Mouse (Mus musculus): ENCODE measurements around the gene Stil. TPM values are rescaled to one million over a fixed set of nuclear protein-coding genes. Genes with fewer than 3 reads are reported as not detected.
"Not testable (repeated sequence)": the region's sequence is repeated elsewhere in the genome, so short reads cannot be mapped to it uniquely, and the experiment has no call there.

The Stil gene
- 15.7 and 16.4 TPM in 2 replicates for polyA plus RNA-seq (2016; fragmentation: Nextera tagmentation; extraction: Ambion mirVana)

DNA sequence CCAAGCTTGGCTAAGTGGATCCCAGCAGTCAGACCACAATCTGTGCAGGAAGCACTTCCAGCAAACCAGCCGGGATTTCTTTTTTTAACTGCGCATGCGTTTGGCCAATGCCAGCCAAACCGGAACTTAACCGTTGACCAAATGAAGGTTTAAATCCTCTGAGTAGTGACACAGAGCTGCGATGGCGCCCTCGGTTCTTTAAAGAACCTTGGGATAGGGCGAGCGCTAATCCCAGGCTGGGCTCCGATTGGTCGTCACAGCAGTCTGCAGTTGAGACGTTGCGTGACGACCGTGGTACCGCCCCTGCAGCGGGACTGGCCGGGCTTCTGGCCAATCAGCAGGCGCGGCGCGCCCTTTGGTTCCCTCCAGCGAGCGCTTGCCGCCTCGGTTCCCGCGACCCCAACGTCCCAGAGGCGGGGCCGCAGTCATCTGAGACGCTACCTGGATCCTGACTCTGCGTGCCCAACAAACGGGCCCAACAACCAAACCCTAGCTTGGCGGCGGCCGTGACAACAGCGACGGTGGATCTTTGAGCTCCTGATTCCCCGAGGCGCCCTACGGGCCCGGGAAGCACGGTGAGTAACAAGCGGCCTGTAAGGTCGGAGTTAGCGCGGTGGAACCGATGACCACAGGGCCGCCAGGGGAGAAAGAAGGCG, at the start of gene Stil:
Gene Stil, plus strand, starts transcription at position 387 of the 656 bp plus-strand sequence.
- Histone ChIP-seq H3K4me2 (replicated peaks) (peak within 1 kb of the TSS; percentile 64), H3K27ac (replicated peaks) (peak within 1 kb of the TSS; percentile 91), H3K27me3 (0 out of 2 replicates have a peak, but pooled peaks cover 4% of the 10 kb centered on the region), H3K36me3 (peaks cover 5% of the 10 kb centered on the region), H3K9me3 (no peaks in the 10 kb centered on the region), H3K4me1 (peaks cover 21% of the 10 kb centered on the region), H3K9ac (replicated peaks) (peak within 1 kb of the TSS; percentile 74), H3K4me3 (peak within 1 kb of the TSS; percentile 60)
- ATAC-seq (ENCODE audit: low FRiP score, low read depth), result peak; percentile 100
- WGBS, result under 1% methylated on average over 52 of the region's 52 CpGs

DNA sequence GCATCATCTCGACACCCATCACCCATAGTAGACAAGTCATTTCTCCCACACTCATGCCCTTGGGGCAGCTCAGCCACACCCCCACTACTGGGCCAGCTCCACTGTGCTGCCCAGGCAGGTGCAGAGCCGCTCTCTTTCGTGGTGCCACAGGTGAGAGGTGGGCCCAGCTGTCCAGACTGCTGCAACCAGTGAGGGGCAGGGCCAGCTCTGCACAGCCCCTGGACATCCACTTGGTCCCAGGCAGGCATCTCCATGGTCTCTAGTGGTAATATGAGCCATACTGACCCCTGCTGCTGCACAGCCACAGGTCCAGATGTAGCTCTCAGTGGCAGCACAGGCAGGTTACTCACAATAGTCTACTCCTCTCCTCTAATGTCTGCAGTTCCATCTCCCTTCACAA, 46.8 kb upstream of the Stil start:
- H3K9ac ChIP-seq (replicated peaks), result no peak overlapping the region
- ATAC-seq (ENCODE audit: low FRiP score, low read depth), result peak; percentile 30; the same call in 1 of the 2 replicates
- no peaks in the 10 kb centered on the region for H3K4me1 ChIP-seq
- 95% methylated on average over 3 of the region's 3 CpGs for WGBS
- H3K4me2 ChIP-seq (replicated peaks), result no peak overlapping the region
- no peaks in the 10 kb centered on the region for H3K27me3 ChIP-seq
- H3K27ac ChIP-seq (replicated peaks), result no peak overlapping the region
- H3K9me3 ChIP-seq, result no peaks in the 10 kb centered on the region
- no peak overlapping the region for H3K4me3 ChIP-seq
- no peaks in the 10 kb centered on the region for H3K36me3 ChIP-seq

GRCm38 (mm10) chr4:114957403-114957802, 42.6 kb upstream of the Stil start:
- Histone ChIP-seq H3K27me3 (no peaks in the 10 kb centered on the region), H3K4me3 (no peak overlapping the region), H3K9ac (replicated peaks) (no peak overlapping the region), H3K4me2 (replicated peaks) (no peak overlapping the region), H3K9me3 (no peaks in the 10 kb centered on the region), H3K4me1 (no peaks in the 10 kb centered on the region), H3K36me3 (peaks cover 3% of the 10 kb centered on the region), H3K27ac (replicated peaks) (no peak overlapping the region)
- no peak for ATAC-seq (ENCODE audit: low FRiP score, low read depth)

DNA sequence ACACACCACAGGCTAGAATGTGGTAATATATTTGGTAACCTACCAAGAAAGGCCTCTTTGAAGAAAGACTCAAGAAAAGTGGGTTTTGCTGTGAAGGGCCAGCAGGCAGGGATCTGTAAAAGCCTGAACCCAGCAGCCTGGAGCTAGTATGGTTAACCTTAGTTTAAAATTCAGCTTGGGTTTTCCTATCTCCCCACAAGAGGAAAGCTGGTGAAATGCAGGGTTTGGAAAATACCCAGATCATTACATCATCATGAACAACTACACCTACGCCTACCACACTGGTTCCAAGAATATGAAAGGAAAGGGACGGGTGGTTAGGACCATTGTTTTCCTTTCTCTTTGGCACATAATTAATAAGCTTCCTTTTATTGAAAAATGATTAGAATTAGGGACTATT, 41.7 kb upstream of the Stil start:
- Histone ChIP-seq H3K4me3 (no peak overlapping the region), H3K27me3 (no peaks in the 10 kb centered on the region), H3K9me3 (no peaks in the 10 kb centered on the region), H3K27ac (replicated peaks) (no peak overlapping the region), H3K4me1 (no peaks in the 10 kb centered on the region), H3K9ac (replicated peaks) (no peak overlapping the region), H3K4me2 (replicated peaks) (no peak overlapping the region), H3K36me3 (peaks cover 11% of the 10 kb centered on the region)
- no peak for ATAC-seq (ENCODE audit: low FRiP score, low read depth)
- WGBS, result 93% methylated on average over 2 of the region's 2 CpGs

DNA sequence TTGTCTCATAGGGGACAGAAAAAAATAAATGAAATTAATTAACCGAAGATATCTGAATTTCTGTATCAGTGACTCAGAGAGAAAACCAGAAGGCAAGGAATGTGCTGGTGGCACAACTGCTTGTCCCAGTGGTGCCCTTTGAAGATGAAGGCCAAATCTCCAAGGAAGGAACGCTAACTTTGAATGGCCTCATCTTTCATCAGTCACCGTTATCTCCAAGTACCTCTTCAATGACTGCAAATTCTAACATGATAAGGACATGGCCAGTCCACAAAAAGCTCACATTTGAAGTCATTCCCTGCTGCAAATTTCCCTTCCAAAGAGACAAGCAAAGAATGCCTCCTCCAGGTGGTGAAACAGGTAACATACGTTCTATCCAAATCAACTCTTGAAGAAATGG, 41.2 kb upstream of the Stil start:
- no peak overlapping the region for H3K4me2 ChIP-seq (replicated peaks)
- no peak overlapping the region for H3K27ac ChIP-seq (replicated peaks)
- ATAC-seq (ENCODE audit: low FRiP score, low read depth), result no peak
- no peak overlapping the region for H3K9ac ChIP-seq (replicated peaks)
- H3K36me3 ChIP-seq, result peaks cover 12% of the 10 kb centered on the region
- H3K9me3 ChIP-seq, result no peaks in the 10 kb centered on the region
- no peaks in the 10 kb centered on the region for H3K27me3 ChIP-seq
- H3K4me3 ChIP-seq, result no peak overlapping the region
- 94% methylated on average over 4 of the region's 4 CpGs for WGBS
- H3K4me1 ChIP-seq, result no peaks in the 10 kb centered on the region

GRCm38 (mm10) chr4:114959533-114959932, 40.4 kb upstream of the Stil start:
- H3K4me1 ChIP-seq, result no peaks in the 10 kb centered on the region
- H3K9me3 ChIP-seq, result no peaks in the 10 kb centered on the region
- H3K36me3 ChIP-seq, result peaks cover 16% of the 10 kb centered on the region
- H3K4me2 ChIP-seq (replicated peaks), result no peak overlapping the region
- H3K9ac ChIP-seq (replicated peaks), result no peak overlapping the region
- WGBS, result 96% methylated on average over 2 of the region's 2 CpGs
- H3K27me3 ChIP-seq, result no peaks in the 10 kb centered on the region
- no peak for ATAC-seq (ENCODE audit: low FRiP score, low read depth)
- H3K27ac ChIP-seq (replicated peaks), result no peak overlapping the region
- no peak overlapping the region for H3K4me3 ChIP-seq

GRCm38 (mm10) chr4:114960881-114961280, 39.1 kb upstream of the Stil start:
- H3K27me3 ChIP-seq; H3K4me3 ChIP-seq; H3K27ac ChIP-seq (replicated peaks); H3K9ac ChIP-seq (replicated peaks); H3K4me1 ChIP-seq; H3K9me3 ChIP-seq; ATAC-seq (ENCODE audit: low FRiP score, low read depth); H3K4me2 ChIP-seq (replicated peaks): not testable (repeated sequence)
- 93% methylated on average over 2 of the region's 2 CpGs for WGBS
- peaks cover 27% of the 10 kb centered on the region for H3K36me3 ChIP-seq

GRCm38 (mm10) chr4:114970736-114971135, 29.2 kb upstream of the Stil start:
- WGBS, result 98% methylated on average over 5 of the region's 5 CpGs
- peaks cover 29% of the 10 kb centered on the region for H3K36me3 ChIP-seq

GRCm38 (mm10) chr4:114973229-114973740, 26.7 kb upstream of the Stil start:
- H3K27ac ChIP-seq (replicated peaks), result no peak overlapping the region
- H3K4me2 ChIP-seq (replicated peaks), result no peak overlapping the region
- ATAC-seq (ENCODE audit: low FRiP score, low read depth), result no peak
- WGBS, result 83% methylated on average over 1 of the region's 1 CpGs
- H3K4me3 ChIP-seq, result no peak overlapping the region
- no peak overlapping the region for H3K9ac ChIP-seq (replicated peaks)
- no peaks in the 10 kb centered on the region for H3K9me3 ChIP-seq
- H3K4me1 ChIP-seq, result no peaks in the 10 kb centered on the region
- H3K27me3 ChIP-seq, result no peaks in the 10 kb centered on the region
- peaks cover 7% of the 10 kb centered on the region for H3K36me3 ChIP-seq

More at GRCm38 (mm10) chr4:114970736-114971135, 29.2 kb upstream of the Stil start:
- Histone ChIP-seq H3K9me3 (no peaks in the 10 kb centered on the region), H3K9ac (replicated peaks) (no peak overlapping the region), H3K27ac (replicated peaks) (no peak overlapping the region), H3K4me1 (no peaks in the 10 kb centered on the region), H3K27me3 (no peaks in the 10 kb centered on the region), H3K4me3 (no peak overlapping the region), H3K4me2 (replicated peaks) (no peak overlapping the region)
- no peak for ATAC-seq (ENCODE audit: low FRiP score, low read depth)

GRCm38 (mm10) chr4:114982619-114983018, 17.3 kb upstream of the Stil start:
- Histone ChIP-seq H3K9me3 (no peaks in the 10 kb centered on the region), H3K36me3 (0 out of 2 replicates have a peak, but pooled peaks cover 4% of the 10 kb centered on the region), H3K4me3 (no peak overlapping the region), H3K27me3 (no peaks in the 10 kb centered on the region), H3K9ac (replicated peaks) (no peak overlapping the region), H3K4me2 (replicated peaks) (no peak overlapping the region), H3K4me1 (peaks cover 11% of the 10 kb centered on the region), H3K27ac (replicated peaks) (no peak overlapping the region)
- WGBS, result 95% methylated on average over 1 of the region's 1 CpGs
- ATAC-seq (ENCODE audit: low FRiP score, low read depth), result no peak

GRCm38 (mm10) chr4:114983020-114983419, 16.9 kb upstream of the Stil start:
- ATAC-seq (ENCODE audit: low FRiP score, low read depth), result no peak
- Histone ChIP-seq H3K4me2 (replicated peaks) (no peak overlapping the region), H3K9ac (replicated peaks) (no peak overlapping the region), H3K9me3 (no peaks in the 10 kb centered on the region), H3K4me1 (peaks cover 14% of the 10 kb centered on the region), H3K4me3 (no peak overlapping the region), H3K27ac (replicated peaks) (no peak overlapping the region), H3K27me3 (no peaks in the 10 kb centered on the region), H3K36me3 (0 out of 2 replicates have a peak, but pooled peaks cover 4% of the 10 kb centered on the region)
- WGBS, result 83% methylated on average over 1 of the region's 1 CpGs

- peak; percentile 52; the same call in 1 of the 2 replicates for ATAC-seq (ENCODE audit: low FRiP score, low read depth)
- H3K4me2 ChIP-seq (replicated peaks), result peak overlapping the region; percentile 78
- H3K4me1 ChIP-seq, result peaks cover 14% of the 10 kb centered on the region
- WGBS, result 2% methylated on average over 8 of the region's 8 CpGs
- H3K4me3 ChIP-seq, result peak overlapping the region; percentile 87
- no peaks in the 10 kb centered on the region for H3K27me3 ChIP-seq
- peak overlapping the region; percentile 95 for H3K9ac ChIP-seq (replicated peaks)
- peak overlapping the region; percentile 100 for H3K27ac ChIP-seq (replicated peaks)
- H3K9me3 ChIP-seq, result no peaks in the 10 kb centered on the region
- H3K36me3 ChIP-seq, result 0 out of 2 replicates have a peak, but pooled peaks cover 4% of the 10 kb centered on the region
These were observed 13.8 kb upstream of the Stil start for GRCm38 (mm10) chr4:114986211-114986590.

All from midbrain, embryonic 12.5 days (tissue).